Comparison of ENCODE assay signal across 9 mouse cellular contexts in the genomic region with DNA sequence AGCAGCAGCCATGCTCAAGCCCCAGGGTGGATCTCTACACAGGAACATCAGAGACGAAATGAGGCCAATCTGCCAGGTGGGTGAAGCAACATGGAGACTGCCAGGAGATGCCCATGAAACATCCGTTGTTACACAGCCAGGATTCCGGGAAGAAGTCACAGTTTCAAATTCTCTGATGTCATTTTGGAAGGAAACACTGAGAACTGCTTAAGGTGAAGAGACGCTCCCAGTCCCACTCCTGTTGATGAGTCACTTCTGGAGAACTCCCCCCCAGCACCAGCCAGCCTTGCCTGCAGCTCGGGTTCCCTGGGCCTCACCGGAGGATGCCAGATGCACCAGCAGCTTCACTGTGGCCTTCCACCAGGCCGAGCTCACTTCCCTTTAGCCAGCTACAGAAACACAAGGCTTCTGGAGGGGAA.
DNase-seq lines count a peak whose midpoint lies in the region; ATAC-seq lines count a peak whose summit lies in the region.
"Had no signal": no experiment of that assay in that cellular context is flagged by ENCODE, and none has a peak within 500 bp of the region (broad histone marks: within the 10 kb centered on the region; RNA-seq: fewer than 3 reads in every experiment).

No protein-coding gene starts in this region.

- ATAC-seq in common myeloid progenitor, adult 5-6 weeks (replicated peaks; ENCODE audit: low read depth, poor library complexity, severe bottlenecking), result peak; percentile 73
- ATAC-seq in megakaryocyte, adult 5-6 weeks (ENCODE audit: poor library complexity, severe bottlenecking), result peak; percentile 20; the same call in 1 of the 2 replicates

- peak; percentile 35 to 59 for DNase-seq in adrenal gland, adult (ENCODE audit: inconsistent age in 2 of 2, low spot score in 1 of 2)
- DNase-seq in adrenal gland, adult 18-20 months (ENCODE audit: low spot score in 2 of 2), result no peak
- DNase-seq in layer of hippocampus, adult 9-11 months, result peak; percentile 44
- no peak for DNase-seq in layer of hippocampus, postnatal 25 days (ENCODE audit: extremely low spot score in 1 of 2, low spot score in 1 of 2)
- DNase-seq in lung, postnatal 4 days, result no peak
- DNase-seq in testis, postnatal 14 days (ENCODE audit: low spot score), result no peak
- DNase-seq: thymus, postnatal 4 days had no signal

Comparison
In these comparisons a context has a peak if more than half of its experiments do, and no peak if none do; other contexts are left out.
1. DNase-seq: peak in adrenal gland, adult (2 of 2) and layer of hippocampus, adult 9-11 months (single experiment); none in adrenal gland, adult 18-20 months (0 of 2), layer of hippocampus, postnatal 25 days (0 of 2), lung, postnatal 4 days (0 of 2) and testis, postnatal 14 days (single experiment).